Mouse (Mus musculus) midbrain, postnatal 0 days (tissue): ENCODE results near the gene C130050O18Rik. TPM values are rescaled to one million over a fixed set of nuclear protein-coding genes. Genes with fewer than 3 reads are reported as not detected.

Experiments used
- ATAC-seq: fragments of 200-750 bp; cut with Nextera tagmentation; 2 replicates; pipeline ENCODE4 v1.8.0; 2017; ENCODE audit warnings: moderate number of reproducible peaks, mild to moderate bottlenecking, moderate TSS enrichment, moderate library complexity; ENCODE audit not compliant: low FRiP score
- DNase-seq: peaks from one replicate; pipeline ENCODE4 v3.0.0-alpha.2; 2015; ENCODE audit warnings: low spot score
- H3K27ac ChIP-seq: fragments of 300-500 bp; sonication (generic); 2 replicates; pipeline ENCODE4 v1.5.1; 2014; ENCODE audit warnings: low read depth, mild to moderate bottlenecking, low read length, mixed read lengths
- H3K27me3 ChIP-seq: fragments of 300-500 bp; sonication (generic); 2 replicates; pipeline ENCODE4 v1.6.1; 2014; ENCODE audit warnings: low read length, control low read depth, mixed read lengths; ENCODE audit not compliant: insufficient read depth
- H3K36me3 ChIP-seq: fragments of 300-500 bp; sonication (generic); 2 replicates; pipeline ENCODE4 v1.6.1; 2014; ENCODE audit warnings: low read length, control low read depth, mixed read lengths; ENCODE audit not compliant: insufficient read depth
- H3K4me1 ChIP-seq: fragments of 300-500 bp; sonication (generic); 2 replicates; pipeline ENCODE4 v1.6.1; 2014; ENCODE audit warnings: mild to moderate bottlenecking, control low read depth, antibody characterized with exemption, low read length, mixed read lengths; ENCODE audit not compliant: insufficient read depth
- H3K4me2 ChIP-seq: fragments of 300-500 bp; sonication (generic); 2 replicates; pipeline ENCODE4 v1.6.1; 2014; ENCODE audit warnings: low read depth, mild to moderate bottlenecking, low read length, mixed read lengths; ENCODE audit not compliant: poor library complexity, severe bottlenecking
- H3K4me3 ChIP-seq: fragments of 300-500 bp; sonication (generic); 2 replicates; pipeline ENCODE4 v1.5.1; 2014; ENCODE audit warnings: low read depth, mild to moderate bottlenecking, low read length, moderate library complexity
- H3K9ac ChIP-seq: fragments of 300-500 bp; sonication (generic); replicated peaks from 2 replicates; pipeline ENCODE4 v1.6.1; 2014; ENCODE audit warnings: mild to moderate bottlenecking, low read length, moderate library complexity, mixed read lengths; ENCODE audit not compliant: poor library complexity, severe bottlenecking
- H3K9me3 ChIP-seq: fragments of 300-500 bp; sonication (generic); 2 replicates; pipeline ENCODE4 v1.6.1; 2016; ENCODE audit warnings: low read length, control low read depth
- CTCF ChIP-seq: IDR thresholded peaks from 2 replicates; pipeline ENCODE4 v1.5.1; 2016; ENCODE audit warnings: antibody characterized with exemption, mild to moderate bottlenecking
- WGBS: fragments of 180-500 bp; shearing (Covaris S2); extraction: QIAGEN DNeasy Blood & Tissue Kit; methylation state at CpG from one replicate; pipeline ENCODE4 v1.1.7; 2014; 5-methylcytosine and 5-hydroxymethylcytosine counted together
- polyA plus RNA-seq: library from polyadenylated mRNA; unstranded; fragments of >200 nt; fragmentation: Nextera tagmentation; extraction: Ambion mirVana; gene quantifications from 2 replicates; pipeline ENCODE4 v1.2.1, GENCODE M21; 2015
- total RNA-seq: library from RNA; depleted of rRNA; stranded (reverse); fragments of >200 nt; gene quantifications from 2 replicates; pipeline ENCODE4 v1.2.3, GENCODE M21; 2014

Gene C130050O18Rik
- total and polyA plus RNA-seq, 2 experiments from 2014 or later, result not detected

DNA sequence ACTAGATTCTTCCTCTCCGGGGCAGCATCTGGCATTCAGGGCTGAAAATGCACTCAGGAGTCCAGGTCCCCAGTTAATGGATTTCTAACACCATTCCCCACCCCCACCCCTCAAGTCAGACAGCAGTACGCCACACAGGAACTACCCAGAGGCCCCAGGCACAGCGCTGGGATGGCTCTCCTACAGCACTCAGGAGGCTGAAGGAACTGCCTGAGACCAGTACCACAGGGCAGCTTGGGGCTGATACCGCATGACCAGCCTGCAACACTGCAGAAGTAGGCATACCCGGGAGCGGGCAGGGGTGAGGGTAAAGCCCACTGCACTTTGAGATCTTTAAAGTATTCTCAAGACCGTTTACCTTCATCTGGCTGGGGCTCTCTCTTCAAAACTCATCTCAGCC lies 398 bp downstream of the C130050O18Rik start:
- Histone ChIP-seq H3K27me3 (no peaks in the 10 kb centered on the region), H3K27ac (no peak overlapping the region), H3K9ac (no peak overlapping the region), H3K4me1 (no peaks in the 10 kb centered on the region), H3K4me2 (no peak overlapping the region), H3K4me3 (no peak overlapping the region), H3K9me3 (no peaks in the 10 kb centered on the region), H3K36me3 (no peaks in the 10 kb centered on the region)
- no peak for TF ChIP-seq CTCF
- DNase-seq, result no peak
- no peak for ATAC-seq
- 82% methylated on average over 7 of the region's 7 CpGs for WGBS

DNA sequence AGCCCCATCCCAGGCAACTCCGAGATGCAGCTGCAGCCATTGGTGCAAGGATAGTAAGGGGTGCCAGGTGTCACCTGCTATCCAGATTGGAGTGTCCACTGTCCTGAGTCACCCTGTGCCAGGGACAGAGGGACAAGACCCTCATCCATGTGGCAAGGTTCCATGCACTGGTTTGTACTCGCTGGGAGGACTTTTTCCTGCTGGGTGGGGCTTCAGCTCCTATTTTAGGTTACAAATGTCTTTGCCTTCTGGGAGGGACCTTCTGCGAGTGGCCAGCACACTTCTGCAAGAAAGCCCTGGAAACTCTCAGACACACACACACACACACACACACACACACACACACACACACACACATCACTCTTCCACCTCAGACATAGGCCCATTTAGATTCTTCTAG lies 873 bp downstream of the C130050O18Rik start:
- TF ChIP-seq CTCF, result no peak
- ATAC-seq (no peak), DNase-seq (no peak)
- H3K36me3 ChIP-seq, result no peaks in the 10 kb centered on the region
- H3K4me2 ChIP-seq, result no peak overlapping the region
- H3K27me3 ChIP-seq, result no peaks in the 10 kb centered on the region
- 73% methylated on average over 3 of the region's 3 CpGs for WGBS
- H3K4me1 ChIP-seq, result no peaks in the 10 kb centered on the region
- H3K27ac ChIP-seq, result no peak overlapping the region
- no peak overlapping the region for H3K9ac ChIP-seq
- H3K9me3 ChIP-seq, result no peaks in the 10 kb centered on the region
- H3K4me3 ChIP-seq, result no peak overlapping the region

DNA sequence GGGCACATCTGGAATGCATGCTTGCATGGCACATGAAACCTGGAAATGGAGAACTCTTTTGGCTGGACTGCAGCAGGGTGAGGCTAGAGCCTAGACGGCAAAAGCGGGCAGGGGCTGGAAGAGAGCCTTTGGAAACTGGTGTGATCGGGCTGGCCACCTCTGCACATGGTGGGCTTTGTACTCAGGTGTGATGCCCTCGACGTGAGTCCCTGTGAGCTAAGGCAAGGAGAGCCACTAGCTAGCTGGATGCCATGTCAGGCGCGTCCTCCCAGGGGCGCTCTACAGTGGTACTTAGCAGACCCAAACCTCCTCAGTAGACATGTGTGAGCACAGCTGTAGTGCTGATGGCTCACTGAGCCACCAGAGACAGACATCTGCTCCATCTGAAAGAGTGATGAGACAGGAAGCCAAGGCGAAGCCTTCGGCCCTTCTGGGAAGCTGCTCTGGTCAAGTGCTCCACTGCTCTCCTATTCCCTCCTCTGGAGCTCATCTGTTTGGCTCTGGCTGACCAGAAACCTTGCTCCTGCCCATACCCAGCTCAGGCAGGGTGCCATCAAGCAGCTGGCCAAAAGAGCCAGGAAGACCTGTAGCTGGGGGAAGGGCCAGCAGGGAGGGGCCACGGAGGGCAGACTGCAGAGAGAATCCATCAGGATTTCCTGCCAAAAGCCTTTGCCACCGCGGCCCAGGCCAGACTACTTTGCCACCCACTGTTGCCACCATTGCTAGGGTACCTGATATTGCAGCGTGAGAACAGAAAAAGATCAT lies 2.2 kb downstream of the C130050O18Rik start:
- no peak for TF ChIP-seq CTCF
- WGBS, result 87% methylated on average over 14 of the region's 14 CpGs
- H3K4me2 ChIP-seq, result no peak overlapping the region
- no peak for DNase-seq
- H3K27me3 ChIP-seq, result no peaks in the 10 kb centered on the region
- no peak overlapping the region for H3K27ac ChIP-seq
- no peak overlapping the region for H3K9ac ChIP-seq
- ATAC-seq, result no peak
- no peak overlapping the region for H3K4me3 ChIP-seq
- H3K9me3 ChIP-seq, result no peaks in the 10 kb centered on the region
- H3K36me3 ChIP-seq, result no peaks in the 10 kb centered on the region
- no peaks in the 10 kb centered on the region for H3K4me1 ChIP-seq

DNA sequence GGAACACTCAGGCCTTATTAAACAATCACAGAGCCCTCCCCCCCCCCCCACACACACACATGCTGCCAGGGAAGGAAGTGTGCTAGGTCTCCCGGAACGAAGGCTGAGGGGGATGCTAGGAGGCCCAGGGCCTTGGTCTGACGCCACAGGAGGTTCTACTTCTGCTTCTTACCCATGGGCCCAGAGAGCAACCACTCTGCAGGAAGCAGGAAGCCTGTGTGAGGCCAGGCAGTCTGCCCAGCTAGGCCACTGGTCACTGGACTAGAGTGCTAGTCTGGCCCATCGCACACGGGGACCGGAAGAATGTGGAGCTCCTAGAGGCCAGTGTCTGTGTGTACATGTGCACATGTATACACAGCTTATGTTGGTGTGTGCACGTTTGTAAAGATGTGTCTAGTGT lies 3.4 kb downstream of the C130050O18Rik start:
- Histone ChIP-seq H3K4me1 (no peaks in the 10 kb centered on the region), H3K9me3 (no peaks in the 10 kb centered on the region), H3K36me3 (no peaks in the 10 kb centered on the region), H3K4me2 (no peak overlapping the region), H3K4me3 (no peak overlapping the region), H3K9ac (no peak overlapping the region), H3K27me3 (no peaks in the 10 kb centered on the region), H3K27ac (no peak overlapping the region)
- DNase-seq (no peak), ATAC-seq (no peak)
- 88% methylated on average over 7 of the region's 7 CpGs for WGBS
- 0 out of 2 replicates have a peak, but pooled peaks have one; percentile 2 for TF ChIP-seq CTCF

DNA sequence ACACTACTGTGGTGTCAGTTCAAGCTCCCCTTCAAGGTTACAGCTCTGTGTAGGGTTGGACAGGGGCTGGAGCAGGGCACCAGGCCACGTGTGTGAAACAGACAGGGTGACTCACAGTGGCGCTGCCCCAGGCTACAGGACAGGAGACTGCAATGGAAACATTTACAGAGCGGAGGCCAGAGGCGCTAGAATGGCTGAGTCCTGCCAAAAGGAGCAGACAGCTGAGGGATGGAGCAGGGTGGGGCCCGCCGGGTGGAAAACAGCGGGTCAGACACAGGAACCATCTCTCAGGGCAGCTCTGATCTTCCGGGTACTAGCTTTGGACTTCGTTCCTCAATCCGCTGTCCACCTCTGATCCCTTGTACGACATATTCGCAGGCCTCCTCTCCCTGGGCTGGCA lies 4.3 kb downstream of the C130050O18Rik start:
- DNase-seq (no peak), ATAC-seq (no peak)
- no peaks in the 10 kb centered on the region for H3K36me3 ChIP-seq
- H3K9me3 ChIP-seq, result no peaks in the 10 kb centered on the region
- H3K4me1 ChIP-seq, result no peaks in the 10 kb centered on the region
- no peaks in the 10 kb centered on the region for H3K27me3 ChIP-seq
- 88% methylated on average over 12 of the region's 12 CpGs for WGBS
- no peak overlapping the region for H3K4me2 ChIP-seq
- no peak overlapping the region for H3K4me3 ChIP-seq
- no peak overlapping the region for H3K27ac ChIP-seq
- no peak for TF ChIP-seq CTCF
- H3K9ac ChIP-seq, result no peak overlapping the region

DNA sequence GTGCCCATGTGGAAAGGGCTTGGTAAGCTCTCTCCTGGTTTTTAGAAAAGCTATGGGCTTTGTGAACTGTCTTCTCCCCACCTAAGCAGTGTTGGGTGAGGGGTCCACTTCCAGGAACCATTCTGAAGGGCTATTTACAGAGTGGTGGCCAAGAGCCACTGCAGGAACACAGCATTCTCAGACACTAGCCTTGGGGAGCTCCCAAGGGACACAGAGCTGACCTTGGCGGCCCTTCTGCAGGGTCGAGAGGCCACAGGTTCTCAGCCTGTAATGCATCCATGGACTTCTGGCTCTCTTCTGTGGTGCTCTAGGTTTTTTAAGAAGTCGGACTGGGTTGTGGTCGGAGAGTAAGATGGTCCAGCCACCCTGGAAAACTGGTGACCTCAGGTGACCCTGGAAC lies 5.0 kb downstream of the C130050O18Rik start:
- TF ChIP-seq CTCF, result no peak

More for the DNA sequence above, 5.0 kb downstream of the C130050O18Rik start:
- H3K4me3 ChIP-seq, result no peak overlapping the region
- ATAC-seq (no peak), DNase-seq (no peak)
- H3K27me3 ChIP-seq, result no peaks in the 10 kb centered on the region
- H3K9ac ChIP-seq, result no peak overlapping the region
- H3K4me2 ChIP-seq, result no peak overlapping the region
- H3K36me3 ChIP-seq, result 0 out of 2 replicates have a peak, but pooled peaks cover 3% of the 10 kb centered on the region
- no peaks in the 10 kb centered on the region for H3K4me1 ChIP-seq
- WGBS, result 92% methylated on average over 4 of the region's 4 CpGs
- no peak overlapping the region for H3K27ac ChIP-seq
- H3K9me3 ChIP-seq, result no peaks in the 10 kb centered on the region
